Mouse (Mus musculus) neural tube, embryonic 14.5 days (tissue): ENCODE measurements around the gene Zbtb20. TPM values are rescaled to one million over a fixed set of nuclear protein-coding genes. Genes with fewer than 3 reads are reported as not detected.
A peak's percentile ranks its signal among the peaks of the same experiment; 100 is the strongest.

Experiments used
- ATAC-seq: fragments of 200-750 bp; cut with Nextera tagmentation; 2 replicates; pipeline ENCODE4 v1.8.0; 2017; ENCODE audit warnings: low read depth, mild to moderate bottlenecking, moderate TSS enrichment, moderate library complexity
- H3K27ac ChIP-seq: fragments of 300-500 bp; sonication (generic); 2 replicates; pipeline ENCODE4 v1.5.1; 2014; ENCODE audit warnings: low read depth, mild to moderate bottlenecking, control low read depth, low read length, moderate library complexity, mixed read lengths
- H3K27me3 ChIP-seq: fragments of 300-500 bp; sonication (generic); 2 replicates; pipeline ENCODE4 v1.6.1; 2014; ENCODE audit warnings: low read length; ENCODE audit not compliant: control insufficient read depth, insufficient read depth
- H3K36me3 ChIP-seq: fragments of 300-500 bp; sonication (generic); 2 replicates; pipeline ENCODE4 v1.6.1; 2014; ENCODE audit warnings: low read length, mixed read lengths; ENCODE audit not compliant: control insufficient read depth, insufficient read depth
- H3K4me1 ChIP-seq: fragments of 300-500 bp; sonication (generic); 2 replicates; pipeline ENCODE4 v1.6.1; 2014; ENCODE audit warnings: low read length; ENCODE audit not compliant: control insufficient read depth, insufficient read depth
- H3K4me2 ChIP-seq: fragments of 300-500 bp; sonication (generic); 2 replicates; pipeline ENCODE4 v1.6.1; 2014; ENCODE audit warnings: mild to moderate bottlenecking, low read depth, low read length, control low read depth
- H3K4me3 ChIP-seq: fragments of 300-500 bp; sonication (generic); 2 replicates; pipeline ENCODE4 v1.5.1; 2014; ENCODE audit warnings: low read depth, low read length, control low read depth, mixed read lengths
- H3K9ac ChIP-seq: fragments of 300-500 bp; sonication (generic); replicated peaks from 2 replicates; pipeline ENCODE4 v1.6.1; 2014; ENCODE audit warnings: low read depth, mild to moderate bottlenecking, control low read depth, low read length, mixed read lengths
- H3K9me3 ChIP-seq: fragments of 300-500 bp; sonication (generic); 2 replicates; pipeline ENCODE4 v1.6.1; 2016; ENCODE audit warnings: low read length; ENCODE audit not compliant: control insufficient read depth
- WGBS: fragments of 180-500 bp; shearing (Covaris S2); extraction: QIAGEN DNeasy Blood & Tissue Kit; methylation state at CpG from one replicate; pipeline ENCODE4 v1.1.7; 2014; 5-methylcytosine and 5-hydroxymethylcytosine counted together
- polyA plus RNA-seq: library from polyadenylated mRNA; unstranded; fragments of >200 nt; fragmentation: Nextera tagmentation; extraction: Ambion mirVana; gene quantifications from 2 replicates; pipeline ENCODE4 v1.2.1, GENCODE M21; 2014

Gene Zbtb20
- polyA plus RNA-seq, 1 experiment from 2014 or later, result 57.2 TPM

GRCm38 (mm10) chr16:43590704-43591493, 715.2 kb downstream of the Zbtb20 start:
- no peak overlapping the region for H3K27ac ChIP-seq
- no peaks in the 10 kb centered on the region for H3K4me1 ChIP-seq
- H3K4me3 ChIP-seq, result no peak overlapping the region
- no peak overlapping the region for H3K4me2 ChIP-seq
- no peak overlapping the region for H3K9ac ChIP-seq
- H3K27me3 ChIP-seq, result no peaks in the 10 kb centered on the region
- WGBS, result 81% methylated on average over 7 of the region's 7 CpGs
- no peak for ATAC-seq
- 0 out of 2 replicates have a peak, but pooled peaks cover 3% of the 10 kb centered on the region for H3K36me3 ChIP-seq
- no peaks in the 10 kb centered on the region for H3K9me3 ChIP-seq

GRCm38 (mm10) chr16:43592062-43592461, 716.4 kb downstream of the Zbtb20 start:
- Histone ChIP-seq H3K27ac (no peak overlapping the region), H3K36me3 (0 out of 2 replicates have a peak, but pooled peaks cover 3% of the 10 kb centered on the region), H3K4me2 (no peak overlapping the region), H3K9me3 (no peaks in the 10 kb centered on the region), H3K4me1 (no peaks in the 10 kb centered on the region), H3K4me3 (no peak overlapping the region), H3K27me3 (no peaks in the 10 kb centered on the region), H3K9ac (no peak overlapping the region)
- no peak for ATAC-seq
- WGBS, result 74% methylated on average over 5 of the region's 5 CpGs

GRCm38 (mm10) chr16:43592801-43593200, 717.1 kb downstream of the Zbtb20 start:
- Histone ChIP-seq H3K4me2 (no peak overlapping the region), H3K4me1 (no peaks in the 10 kb centered on the region), H3K27ac (no peak overlapping the region), H3K36me3 (0 out of 2 replicates have a peak, but pooled peaks cover 3% of the 10 kb centered on the region), H3K4me3 (no peak overlapping the region), H3K9me3 (no peaks in the 10 kb centered on the region), H3K9ac (no peak overlapping the region), H3K27me3 (no peaks in the 10 kb centered on the region)
- WGBS, result 3% methylated on average over 1 of the region's 1 CpGs
- ATAC-seq, result no peak; the same call in 1 of the 2 replicates

GRCm38 (mm10) chr16:43597375-43598060, 721.8 kb downstream of the Zbtb20 start:
- Histone ChIP-seq H3K4me3 (no peak overlapping the region), H3K4me1 (no peaks in the 10 kb centered on the region), H3K27me3 (no peaks in the 10 kb centered on the region), H3K4me2 (no peak overlapping the region), H3K9ac (no peak overlapping the region), H3K36me3 (0 out of 2 replicates have a peak, but pooled peaks cover 3% of the 10 kb centered on the region), H3K9me3 (no peaks in the 10 kb centered on the region), H3K27ac (no peak overlapping the region)
- no peak for ATAC-seq
- 86% methylated on average over 7 of the region's 7 CpGs for WGBS

- H3K4me1 ChIP-seq, result peaks cover 9% of the 10 kb centered on the region; the same call in 1 of the 2 replicates
- no peak overlapping the region for H3K4me2 ChIP-seq
- 80% methylated on average over 2 of the region's 2 CpGs for WGBS
- 0 out of 2 replicates have a peak, but pooled peaks cover 2% of the 10 kb centered on the region for H3K36me3 ChIP-seq
- ATAC-seq, result no peak
- H3K9me3 ChIP-seq, result no peaks in the 10 kb centered on the region
- H3K27ac ChIP-seq, result no peak overlapping the region
- H3K9ac ChIP-seq, result no peak overlapping the region
- H3K27me3 ChIP-seq, result no peaks in the 10 kb centered on the region
- no peak overlapping the region for H3K4me3 ChIP-seq
Observed at GRCm38 (mm10) chr16:43599707-43600106, 724.0 kb downstream of the Zbtb20 start.

- Histone ChIP-seq H3K4me1 (peaks cover 9% of the 10 kb centered on the region; the same call in 1 of the 2 replicates), H3K9me3 (peaks cover 3% of the 10 kb centered on the region; the same call in 1 of the 2 replicates), H3K36me3 (0 out of 2 replicates have a peak, but pooled peaks cover 3% of the 10 kb centered on the region), H3K4me2 (no peak overlapping the region), H3K27me3 (no peaks in the 10 kb centered on the region), H3K27ac (no peak overlapping the region), H3K9ac (no peak overlapping the region), H3K4me3 (no peak overlapping the region)
- ATAC-seq, result no peak
- 81% methylated on average over 4 of the region's 4 CpGs for WGBS
Observed at GRCm38 (mm10) chr16:43602573-43602972, 726.9 kb downstream of the Zbtb20 start.

GRCm38 (mm10) chr16:43603591-43604141, 728.0 kb downstream of the Zbtb20 start:
- Histone ChIP-seq H3K27me3 (no peaks in the 10 kb centered on the region), H3K4me1 (peaks cover 9% of the 10 kb centered on the region; the same call in 1 of the 2 replicates), H3K4me3 (no peak overlapping the region), H3K9ac (no peak overlapping the region), H3K36me3 (0 out of 2 replicates have a peak, but pooled peaks cover 4% of the 10 kb centered on the region), H3K9me3 (peaks cover 3% of the 10 kb centered on the region; the same call in 1 of the 2 replicates), H3K4me2 (no peak overlapping the region), H3K27ac (peak overlapping the region; percentile 52; the same call in 1 of the 2 replicates)
- WGBS, result 6% methylated on average over 9 of the region's 9 CpGs
- ATAC-seq, result peak; percentile 70; the same call in 1 of the 2 replicates

GRCm38 (mm10) chr16:43604399-43605013, 728.8 kb downstream of the Zbtb20 start:
- Histone ChIP-seq H3K4me2 (no peak overlapping the region), H3K27ac (no peak overlapping the region; the same call in 1 of the 2 replicates), H3K4me3 (no peak overlapping the region), H3K9ac (no peak overlapping the region), H3K4me1 (peaks cover 9% of the 10 kb centered on the region; the same call in 1 of the 2 replicates), H3K27me3 (no peaks in the 10 kb centered on the region), H3K36me3 (peaks cover 7% of the 10 kb centered on the region), H3K9me3 (peaks cover 3% of the 10 kb centered on the region; the same call in 1 of the 2 replicates)
- ATAC-seq, result peak; percentile 35; the same call in 1 of the 2 replicates
- 20% methylated on average over 4 of the region's 4 CpGs for WGBS
